Mouse (Mus musculus): ENCODE measurements around the gene Cyth1.

- TF ChIP-seq POLR2A (IDR thresholded peaks at IDR 0.05; ENCODE audit: insufficient read depth, low read depth, low read length) = no peak
- no peak for TF ChIP-seq CTCF (IDR thresholded peaks at IDR 0.05)
- TF ChIP-seq EP300 (IDR thresholded peaks at IDR 0.05; ENCODE audit: insufficient read depth, low read depth, low read length) = no peak
Measured at GRCm38 (mm10) chr11:118226850-118227249, 21.5 kb downstream of the Cyth1 start.
